Mouse (Mus musculus): Measurements from ENCODE around the gene Syde2. TPM values are rescaled to one million over a fixed set of nuclear protein-coding genes. Genes with fewer than 3 reads are reported as not detected.

Gene Syde2
- total and polyA plus RNA-seq, 3 experiments = 0.10 to 0.30 TPM; not detected in 1

DNA sequence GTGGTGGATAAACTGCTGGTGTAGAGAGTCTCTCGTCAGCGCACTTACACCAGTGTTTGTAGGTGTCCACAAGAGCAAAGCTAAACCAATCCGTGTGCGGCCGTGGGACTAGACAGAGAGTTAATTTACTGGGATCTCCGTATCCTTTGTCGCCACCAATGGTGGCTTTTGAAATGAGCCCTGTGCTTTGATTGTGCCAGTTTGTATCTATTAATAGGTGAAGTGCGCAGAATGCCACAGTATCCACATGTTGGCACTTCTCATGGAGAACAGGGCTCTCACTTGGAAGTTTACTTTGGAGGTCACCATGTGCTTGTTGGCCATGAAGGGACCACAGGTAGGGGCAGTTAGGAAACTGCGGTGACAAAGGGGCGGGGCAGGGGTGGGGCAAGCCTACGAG, 53.7 kb downstream of the Syde2 start:
- in situ Hi-C loops (cut with MboI; ENCODE audit: low pct_ligation_motif_present, low pct_unique_long_range_greater_than_20kb, low sequenced_read_pairs) = no loop called here
- no peak overlapping the region for H3K27ac ChIP-seq (ENCODE audit: insufficient read depth, low read depth)
- no peak overlapping the region for H3K9ac ChIP-seq (ENCODE audit: insufficient read depth, low read depth)
- DNase-seq (ENCODE audit: extremely low read depth) = no peak
- H3K4me2 ChIP-seq (ENCODE audit: insufficient read depth, low read depth, poor library complexity, severe bottlenecking) = no peak overlapping the region
- dilution Hi-C loops (cut with MboI; ENCODE audit: extremely low pct_ligation_motif_present, extremely low pct_unique_long_range_greater_than_20kb, low sequenced_read_pairs) = no loop called here
- H3K4me3 ChIP-seq (replicated peaks in 1 of 3; ENCODE audit: low read depth in 2 of 3, low read length in 2 of 3, poor library complexity in 1 of 3) = no peak overlapping the region
- H3K4me1 ChIP-seq (ENCODE audit: control insufficient read depth in 1 of 2, insufficient read depth in 2 of 2) = no peaks in the 10 kb centered on the region; a peak in 1 of 4 replicates
- TF ChIP-seq JUN (IDR thresholded peaks at IDR 0.05; ENCODE audit: insufficient read depth, low read depth, low read length) (no peak), POLR2A (IDR thresholded peaks at IDR 0.05; ENCODE audit: low read depth, low read length) (no peak), SIN3A (IDR thresholded peaks at IDR 0.05; ENCODE audit: low read length) (no peak), SMC3 (IDR thresholded peaks at IDR 0.05; ENCODE audit: low read depth, low read length) (no peak), ZNF384 (IDR thresholded peaks at IDR 0.05; ENCODE audit: low read depth, low read length) (no peak), GABPA (IDR thresholded peaks at IDR 0.05; ENCODE audit: insufficient replicate concordance, low read depth, low read length) (no peak), ELF1 (IDR thresholded peaks at IDR 0.05; ENCODE audit: low read depth, low read length) (no peak), POLR2AphosphoS2 (IDR thresholded peaks at IDR 0.05; ENCODE audit: low read depth, low read length) (no peak), MYC (IDR thresholded peaks at IDR 0.05; ENCODE audit: low read depth, low read length) (no peak), USF2 (conservative IDR thresholded peaks at IDR 0.05; ENCODE audit: low read depth, low read length) (no peak), E2F4 (IDR thresholded peaks at IDR 0.05; ENCODE audit: insufficient replicate concordance, low read depth, low read length) (no peak), CHD1 (IDR thresholded peaks at IDR 0.05; ENCODE audit: low read depth, low read length) (no peak), NELFE (IDR thresholded peaks at IDR 0.05; ENCODE audit: low read depth, low read length) (no peak), MAZ (IDR thresholded peaks at IDR 0.05; ENCODE audit: low read depth, low read length) (no peak), ZMIZ1 (IDR thresholded peaks at IDR 0.05; ENCODE audit: low read depth, low read length) (no peak), TCF12 (IDR thresholded peaks at IDR 0.05; ENCODE audit: low read depth, low read length) (no peak), EP300 (IDR thresholded peaks at IDR 0.05; ENCODE audit: low read length) (no peak), TBP (conservative IDR thresholded peaks at IDR 0.05; ENCODE audit: low read depth, low read length) (no peak), ZKSCAN1 (IDR thresholded peaks at IDR 0.05; ENCODE audit: borderline replicate concordance, low read depth, low read length) (no peak)
- H3K36me3 ChIP-seq (replicated peaks in 1 of 2; ENCODE audit: control insufficient read depth in 1 of 2, insufficient read depth in 1 of 2, low read length in 1 of 2) = no peaks in the 10 kb centered on the region
- H3K79me2 ChIP-seq (replicated peaks; ENCODE audit: control insufficient read depth, extremely low read depth, insufficient read depth, poor library complexity, severe bottlenecking) = no peaks in the 10 kb centered on the region
- no peaks in the 10 kb centered on the region for H3K27me3 ChIP-seq (replicated peaks)
- peaks cover 8% of the 10 kb centered on the region for H3K9me3 ChIP-seq (replicated peaks; ENCODE audit: low read length)

DNA sequence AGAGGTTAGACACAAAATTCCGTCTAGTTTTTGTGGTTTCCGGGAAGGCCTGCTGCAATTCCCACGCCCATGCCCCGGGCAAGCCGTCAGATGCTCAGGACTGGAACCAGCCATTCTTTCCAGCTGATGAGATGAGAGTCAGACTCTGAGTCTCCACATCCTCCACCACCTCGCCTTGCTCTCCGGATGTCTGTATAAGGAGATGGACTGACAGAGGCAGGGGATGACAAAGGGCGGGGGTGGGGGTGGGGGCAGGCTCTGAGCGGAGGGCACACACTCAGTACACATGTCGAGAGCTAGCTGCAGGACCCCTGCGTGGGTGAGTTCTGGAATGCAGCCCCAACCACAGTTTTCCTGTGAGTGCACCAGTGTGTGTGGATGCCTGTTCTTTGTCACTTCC, 57.3 kb downstream of the Syde2 start:
- no peaks in the 10 kb centered on the region for H3K79me2 ChIP-seq (replicated peaks; ENCODE audit: control insufficient read depth, extremely low read depth, insufficient read depth, poor library complexity, severe bottlenecking)
- in situ Hi-C loops (cut with MboI; ENCODE audit: low pct_ligation_motif_present, low pct_unique_long_range_greater_than_20kb, low sequenced_read_pairs) = no loop called here
- TF ChIP-seq USF2 (conservative IDR thresholded peaks at IDR 0.05; ENCODE audit: low read depth, low read length) (no peak), MAX (IDR thresholded peaks at IDR 0.05; ENCODE audit: low read length) (no peak), SIN3A (IDR thresholded peaks at IDR 0.05; ENCODE audit: low read length) (no peak), MAZ (IDR thresholded peaks at IDR 0.05; ENCODE audit: low read depth, low read length) (no peak), IRF4 (IDR thresholded peaks at IDR 0.05; ENCODE audit: low read depth, low read length) (no peak), ZNF384 (IDR thresholded peaks at IDR 0.05; ENCODE audit: low read depth, low read length) (no peak), JUND (conservative IDR thresholded peaks at IDR 0.05; ENCODE audit: low read depth, low read length) (no peak), ELF1 (IDR thresholded peaks at IDR 0.05; ENCODE audit: low read depth, low read length) (no peak), ZMIZ1 (IDR thresholded peaks at IDR 0.05; ENCODE audit: low read depth, low read length) (no peak), EP300 (IDR thresholded peaks at IDR 0.05; ENCODE audit: low read length) (no peak)
- dilution Hi-C loops (cut with MboI; ENCODE audit: extremely low pct_ligation_motif_present, extremely low pct_unique_long_range_greater_than_20kb, low sequenced_read_pairs) = no loop called here
- peaks cover 7 to 23% of the 10 kb centered on the region in 2 experiments; a peak in 3 of 4 replicates for H3K4me1 ChIP-seq (ENCODE audit: control insufficient read depth in 1 of 2, insufficient read depth in 2 of 2)
- no peak overlapping the region for H3K27ac ChIP-seq (ENCODE audit: insufficient read depth, low read depth)
- no peak overlapping the region for H3K9ac ChIP-seq (ENCODE audit: insufficient read depth, low read depth)
- no peaks in the 10 kb centered on the region for H3K36me3 ChIP-seq (replicated peaks in 1 of 2; ENCODE audit: control insufficient read depth in 1 of 2, insufficient read depth in 1 of 2, low read length in 1 of 2)
- H3K9me3 ChIP-seq (replicated peaks; ENCODE audit: low read length) = peaks cover 2% of the 10 kb centered on the region
- H3K4me3 ChIP-seq (replicated peaks in 1 of 3; ENCODE audit: low read depth in 2 of 3, low read length in 2 of 3, poor library complexity in 1 of 3) = no peak overlapping the region
- H3K4me2 ChIP-seq (ENCODE audit: insufficient read depth, low read depth, poor library complexity, severe bottlenecking) = no peak overlapping the region
- DNase-seq (ENCODE audit: extremely low read depth) = no peak
- no peaks in the 10 kb centered on the region for H3K27me3 ChIP-seq (replicated peaks)

Measured in CH12.LX (cell line).